Mouse (Mus musculus) spleen, adult 2 months (tissue): ENCODE measurements around the gene Eif4g3.

Source experiments
- CTCF ChIP-seq: fragments of 200-500 bp; IDR thresholded peaks from 2 replicates; pipeline ENCODE4 v1.5.1; 2011; ENCODE audit warnings: mild to moderate bottlenecking, inconsistent platforms; ENCODE audit not compliant: insufficient read depth, insufficient read length, insufficient replicate concordance; ENCODE audit errors: extremely low read depth
- POLR2A ChIP-seq: fragments of 200-500 bp; IDR thresholded peaks from 2 replicates; pipeline ENCODE4 v1.6.1; 2011; ENCODE audit warnings: low read depth, low read length, inconsistent platforms

- TF ChIP-seq CTCF, result no peak
- TF ChIP-seq POLR2A, result no peak
Measured at GRCm38 (mm10) chr4:138111858-138112257, 119.0 kb downstream of the Eif4g3 start.
